Mouse (Mus musculus) midbrain, embryonic 11.5 days (tissue): Measurements from ENCODE around the gene Cnpy4. TPM values are rescaled to one million over a fixed set of nuclear protein-coding genes. Genes with fewer than 3 reads are reported as not detected.

Source experiments
- ATAC-seq: fragments of 200-750 bp; cut with Nextera tagmentation; 2 replicates; pipeline ENCODE4 v1.8.0; 2017; ENCODE audit warnings: moderate TSS enrichment, moderate library complexity; ENCODE audit not compliant: low FRiP score
- DNase-seq: peaks from one replicate; pipeline ENCODE4 v3.0.0; 2015; ENCODE audit warnings: low spot score; ENCODE audit errors: missing footprints
- H3K27ac ChIP-seq: fragments of 300-500 bp; sonication (generic); 2 replicates; pipeline ENCODE4 v1.5.1; 2014; ENCODE audit warnings: low read depth, low read length
- H3K27me3 ChIP-seq: fragments of 300-500 bp; sonication (generic); 2 replicates; pipeline ENCODE4 v1.6.1; 2014; ENCODE audit warnings: mild to moderate bottlenecking, low read length, moderate library complexity, mixed read lengths; ENCODE audit not compliant: control insufficient read depth, insufficient read depth
- H3K36me3 ChIP-seq: fragments of 300-500 bp; sonication (generic); 2 replicates; pipeline ENCODE4 v1.6.1; 2014; ENCODE audit warnings: mild to moderate bottlenecking, low read length, moderate library complexity, mixed read lengths; ENCODE audit not compliant: control insufficient read depth, insufficient read depth
- H3K4me1 ChIP-seq: fragments of 300-500 bp; sonication (generic); 2 replicates; pipeline ENCODE4 v1.6.1; 2014; ENCODE audit warnings: low read length; ENCODE audit not compliant: control insufficient read depth, insufficient read depth
- H3K4me2 ChIP-seq: fragments of 300-500 bp; sonication (generic); 2 replicates; pipeline ENCODE4 v1.6.1; 2014; ENCODE audit warnings: mild to moderate bottlenecking, moderate library complexity
- H3K4me3 ChIP-seq: fragments of 300-500 bp; sonication (generic); 2 replicates; pipeline ENCODE4 v1.5.1; 2014; ENCODE audit warnings: low read depth, low read length
- H3K9ac ChIP-seq: fragments of 300-500 bp; sonication (generic); 2 replicates; pipeline ENCODE4 v1.6.1; 2014; ENCODE audit warnings: low read length
- H3K9me3 ChIP-seq: fragments of 300-500 bp; sonication (generic); 2 replicates; pipeline ENCODE4 v1.6.1; 2016; ENCODE audit warnings: low read length; ENCODE audit not compliant: control insufficient read depth
- WGBS: fragments of 180-500 bp; shearing (Covaris S2); extraction: QIAGEN DNeasy Blood & Tissue Kit; methylation state at CpG from one replicate; pipeline ENCODE4 v1.1.7; 2014; 5-methylcytosine and 5-hydroxymethylcytosine counted together
- microRNA counts: library from miRNA; unstranded; fragments of <30 nt; microRNA quantifications from one replicate; lab custom pipeline; 2015
- microRNA-seq: library from miRNA; unstranded; fragments of <30 nt; microRNA quantifications from one replicate; pipeline ENCODE4, GENCODE M21; 2017
- polyA plus RNA-seq: library from polyadenylated mRNA; unstranded; fragments of >200 nt; fragmentation: Nextera tagmentation; extraction: Ambion mirVana; gene quantifications from 2 replicates; pipeline ENCODE4 v1.2.1, GENCODE M21; 2014

Cnpy4 gene
- polyA plus RNA-seq, 1 experiment from 2014 or later = 51.8 TPM

GRCm38 (mm10) chr5:138226491-138226890 lies 39.2 kb downstream of the Cnpy4 start:
- Histone ChIP-seq H3K9ac (no peak overlapping the region), H3K9me3 (no peaks in the 10 kb centered on the region), H3K4me1 (no peaks in the 10 kb centered on the region), H3K4me2 (no peak overlapping the region), H3K36me3 (no peaks in the 10 kb centered on the region), H3K27ac (no peak overlapping the region), H3K27me3 (no peaks in the 10 kb centered on the region), H3K4me3 (no peak overlapping the region)
- WGBS = 74% methylated on average over 4 of the region's 4 CpGs
- DNase-seq = no peak
- ATAC-seq = no peak

DNA sequence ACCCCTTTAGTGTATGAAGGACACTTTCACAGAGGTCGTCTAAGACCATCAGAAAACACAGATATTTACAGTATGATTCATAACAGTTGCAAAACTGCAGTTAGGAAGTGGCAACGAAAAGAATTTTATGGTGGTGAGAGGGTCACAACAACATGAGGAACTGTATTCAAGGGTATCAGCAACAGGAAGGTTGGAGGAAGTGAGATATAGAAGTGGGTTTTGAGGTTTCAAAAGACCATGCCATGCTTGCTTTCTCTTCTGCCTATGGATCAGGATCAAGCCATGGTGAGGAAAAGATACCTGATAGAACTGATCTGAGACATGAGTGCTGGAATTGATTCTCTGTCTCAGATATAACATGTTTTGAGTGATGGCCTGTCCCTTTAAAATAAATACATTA lies 40.1 kb downstream of the Cnpy4 start:
- WGBS = 69% methylated on average over 2 of the region's 2 CpGs
- Histone ChIP-seq H3K4me1 (no peaks in the 10 kb centered on the region), H3K27me3 (no peaks in the 10 kb centered on the region), H3K9me3 (no peaks in the 10 kb centered on the region), H3K4me3 (no peak overlapping the region), H3K27ac (no peak overlapping the region), H3K9ac (no peak overlapping the region), H3K36me3 (no peaks in the 10 kb centered on the region), H3K4me2 (no peak overlapping the region)
- ATAC-seq = no peak
- no peak for DNase-seq

GRCm38 (mm10) chr5:138228026-138228425 lies 40.7 kb downstream of the Cnpy4 start:
- no peak for ATAC-seq
- WGBS = 49% methylated on average over 3 of the region's 3 CpGs
- H3K4me3 ChIP-seq = no peak overlapping the region
- no peaks in the 10 kb centered on the region for H3K4me1 ChIP-seq
- no peak overlapping the region for H3K27ac ChIP-seq
- no peaks in the 10 kb centered on the region for H3K27me3 ChIP-seq
- H3K9me3 ChIP-seq = no peaks in the 10 kb centered on the region
- H3K36me3 ChIP-seq = no peaks in the 10 kb centered on the region
- no peak for DNase-seq
- no peak overlapping the region for H3K4me2 ChIP-seq
- no peak overlapping the region for H3K9ac ChIP-seq

DNA sequence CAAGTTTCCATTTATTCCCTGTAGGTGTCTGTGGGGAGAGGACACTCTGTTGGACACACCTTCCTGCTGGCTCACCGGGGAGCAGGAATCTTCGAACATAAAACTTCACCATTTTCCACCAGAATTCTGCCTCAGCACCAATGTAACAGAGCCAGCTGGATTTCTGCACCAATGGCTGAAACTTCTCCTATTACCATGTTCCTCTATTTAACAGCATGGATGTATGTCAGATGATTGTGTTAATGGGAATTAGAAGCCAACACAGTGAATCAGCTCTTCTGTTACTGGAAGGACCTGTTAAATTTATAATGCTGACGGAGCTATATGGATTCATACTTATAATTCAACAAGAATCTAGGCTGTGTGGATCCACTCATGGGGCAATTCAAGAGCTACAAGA lies 42.2 kb downstream of the Cnpy4 start:
- ATAC-seq = no peak
- no peaks in the 10 kb centered on the region for H3K4me1 ChIP-seq
- no peaks in the 10 kb centered on the region for H3K9me3 ChIP-seq
- no peaks in the 10 kb centered on the region for H3K27me3 ChIP-seq
- no peak for DNase-seq
- H3K4me2 ChIP-seq = no peak overlapping the region
- no peak overlapping the region for H3K27ac ChIP-seq
- WGBS = 93% methylated on average over 3 of the region's 3 CpGs
- no peak overlapping the region for H3K4me3 ChIP-seq
- H3K36me3 ChIP-seq = no peaks in the 10 kb centered on the region
- no peak overlapping the region for H3K9ac ChIP-seq

DNA sequence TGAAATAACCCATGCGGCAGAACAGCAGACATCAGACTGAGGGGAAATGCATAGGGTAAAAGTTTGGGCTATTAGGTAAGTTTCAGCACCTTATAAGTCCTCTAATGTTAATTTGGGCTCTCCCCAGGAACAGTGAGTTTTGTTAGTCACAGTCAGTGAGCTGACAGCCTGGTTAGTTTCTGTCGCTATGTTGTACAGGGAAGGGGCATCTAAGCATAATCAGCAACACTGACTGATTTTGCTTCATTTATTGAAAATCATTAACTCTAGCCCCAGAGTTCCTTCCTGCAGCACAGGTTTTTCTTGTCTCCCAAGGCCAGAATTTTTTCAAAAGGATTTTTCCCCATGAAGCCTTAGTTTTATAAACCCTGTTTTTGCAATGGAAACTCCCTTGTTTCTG lies 46.5 kb downstream of the Cnpy4 start:
- no peaks in the 10 kb centered on the region for H3K36me3 ChIP-seq
- H3K27me3 ChIP-seq = no peaks in the 10 kb centered on the region
- H3K9ac ChIP-seq = no peak overlapping the region
- no peak overlapping the region for H3K27ac ChIP-seq
- WGBS = 81% methylated on average over 2 of the region's 2 CpGs
- H3K9me3 ChIP-seq = no peaks in the 10 kb centered on the region
- H3K4me1 ChIP-seq = no peaks in the 10 kb centered on the region
- no peak overlapping the region for H3K4me3 ChIP-seq
- no peak for ATAC-seq
- no peak overlapping the region for H3K4me2 ChIP-seq
- no peak for DNase-seq

- no peaks in the 10 kb centered on the region for H3K27me3 ChIP-seq
- H3K4me1 ChIP-seq = no peaks in the 10 kb centered on the region
- ATAC-seq (no peak), DNase-seq (no peak)
- H3K4me3 ChIP-seq = no peak overlapping the region
- H3K27ac ChIP-seq = no peak overlapping the region
- H3K4me2 ChIP-seq = no peak overlapping the region
- no peaks in the 10 kb centered on the region for H3K36me3 ChIP-seq
- H3K9me3 ChIP-seq = no peaks in the 10 kb centered on the region
- H3K9ac ChIP-seq = no peak overlapping the region
Measured at GRCm38 (mm10) chr5:138234224-138234623, 46.9 kb downstream of the Cnpy4 start.

GRCm38 (mm10) chr5:138241511-138241910 lies 54.2 kb downstream of the Cnpy4 start:
- Histone ChIP-seq H3K36me3 (no peaks in the 10 kb centered on the region), H3K9me3 (no peaks in the 10 kb centered on the region), H3K4me1 (no peaks in the 10 kb centered on the region), H3K27me3 (no peaks in the 10 kb centered on the region), H3K27ac (no peak overlapping the region), H3K4me3 (no peak overlapping the region), H3K9ac (no peak overlapping the region), H3K4me2 (no peak overlapping the region)
- DNase-seq = no peak
- 36% methylated on average over 2 of the region's 2 CpGs for whole genome bisulfite sequencing
- no peak for ATAC-seq

MicroRNAs encoded within 50 kb of the gene (microRNA counts, 519-probe panel; counts per million panel counts)
- microRNA mmu-miR-106b (lab: Ali Mortazavi, UCI) (6,691 counts per million, percentile 88 among the panel's probes with 10 or more counts), microRNA mmu-miR-25 (lab: Ali Mortazavi, UCI) (7,392 counts per million, percentile 95 among the panel's probes with 10 or more counts), microRNA mmu-miR-93 (lab: Ali Mortazavi, UCI) (6,744 counts per million, percentile 90 among the panel's probes with 10 or more counts)

Small RNAs within 50 kb of the gene (microRNA-seq; reads per million reads assigned to microRNA genes)
- gene Mir106b (18,908 reads per million, percentile 98 among the genes with 10 or more reads in this experiment), gene Mir25 (1,103 reads per million, percentile 78 among the genes with 10 or more reads in this experiment), gene Mir93 (19,081 reads per million, percentile 98 among the genes with 10 or more reads in this experiment)

Other genes with a start within 250 kb of the Cnpy4 start
- not detected in 2 replicates for gene Gjc3, start 224.4 kb upstream of the Cnpy4 start, polyA plus RNA-seq
- gene Azgp1, start 206.0 kb upstream of the Cnpy4 start, polyA plus RNA-seq = not detected in 2 replicates
- not detected in 2 replicates for gene Smok3a, start 166.2 kb upstream of the Cnpy4 start, polyA plus RNA-seq
- gene Smok3b, start 166.1 kb upstream of the Cnpy4 start, polyA plus RNA-seq = not detected in 2 replicates
- not detected in 2 replicates for gene Smok3c, start 134.3 kb upstream of the Cnpy4 start, polyA plus RNA-seq
- 39.1 and 45.0 TPM in 2 replicates for gene Zkscan1, start 102.4 kb upstream of the Cnpy4 start, polyA plus RNA-seq
- 113 and 122 TPM in 2 replicates for gene Zscan21, start 70.6 kb upstream of the Cnpy4 start, polyA plus RNA-seq
- 27.4 and 32.9 TPM in 2 replicates for gene Zfp113, start 31.7 kb upstream of the Cnpy4 start, polyA plus RNA-seq
- 262 and 293 TPM in 2 replicates for gene Cops6, start 26.4 kb upstream of the Cnpy4 start, polyA plus RNA-seq
- gene Ap4m1, start 15.5 kb upstream of the Cnpy4 start, polyA plus RNA-seq = 15.2 and 17.3 TPM in 2 replicates
- gene Mcm7, start 15.1 kb upstream of the Cnpy4 start, polyA plus RNA-seq = 303 and 320 TPM in 2 replicates
- 123 and 133 TPM in 2 replicates for gene Taf6, start within 50 bp of the Cnpy4 start, polyA plus RNA-seq
- 10.0 and 10.8 TPM in 2 replicates for gene Mblac1, start 6.8 kb downstream of the Cnpy4 start, polyA plus RNA-seq
- gene Nxpe5, start 38.4 kb downstream of the Cnpy4 start, polyA plus RNA-seq = not detected in 2 replicates
- 44.1 and 47.8 TPM in 2 replicates for gene Lamtor4, start 68.0 kb downstream of the Cnpy4 start, polyA plus RNA-seq
- 5.0 and 5.2 TPM in 2 replicates for gene BC037034, start 76.5 kb downstream of the Cnpy4 start, polyA plus RNA-seq
- gene Gal3st4, start 85.4 kb downstream of the Cnpy4 start, polyA plus RNA-seq = 4.6 and 5.5 TPM in 2 replicates
- 0.14 and 0.20 TPM in 2 replicates for gene Gm43720, start 92.5 kb downstream of the Cnpy4 start, polyA plus RNA-seq
- 15.5 and 16.5 TPM in 2 replicates for gene Gpc2, start 92.5 kb downstream of the Cnpy4 start, polyA plus RNA-seq
- gene Stag3, start 92.8 kb downstream of the Cnpy4 start, polyA plus RNA-seq = 2.2 and 4.1 TPM in 2 replicates
- gene Pvrig, start 154.5 kb downstream of the Cnpy4 start, polyA plus RNA-seq = not detected in 2 replicates